Mouse (Mus musculus): ENCODE data around the gene Rpl31. TPM values are rescaled to one million over a fixed set of nuclear protein-coding genes. Genes with fewer than 3 reads are reported as not detected.

Gene Rpl31
- 511 and 538 TPM in 2 replicates for polyA plus RNA-seq (2016; fragmentation: Nextera tagmentation; extraction: Ambion mirVana)

GRCm38 (mm10) chr1:39367601-39368266 lies at the start of gene Rpl31:
Gene Rpl31, plus strand, starts transcription at chr1:39367842.
- Histone ChIP-seq H3K4me1 (peaks cover 40% of the 10 kb centered on the region), H3K27me3 (replicated peaks) (peaks cover 2% of the 10 kb centered on the region; the same call in 1 of the 2 replicates), H3K27ac (peak within 1 kb of the TSS; percentile 90), H3K4me3 (peak within 1 kb of the TSS; percentile 96), H3K9me3 (replicated peaks) (no peaks in the 10 kb centered on the region), H3K36me3 (peaks cover 43% of the 10 kb centered on the region), H3K9ac (peak within 1 kb of the TSS; percentile 98), H3K4me2 (peak within 1 kb of the TSS; percentile 80)
- peak; percentile 98 for ATAC-seq
- under 1% methylated on average over 62 of the region's 62 CpGs for WGBS (ENCODE audit: insufficient replicate concordance)

DNA sequence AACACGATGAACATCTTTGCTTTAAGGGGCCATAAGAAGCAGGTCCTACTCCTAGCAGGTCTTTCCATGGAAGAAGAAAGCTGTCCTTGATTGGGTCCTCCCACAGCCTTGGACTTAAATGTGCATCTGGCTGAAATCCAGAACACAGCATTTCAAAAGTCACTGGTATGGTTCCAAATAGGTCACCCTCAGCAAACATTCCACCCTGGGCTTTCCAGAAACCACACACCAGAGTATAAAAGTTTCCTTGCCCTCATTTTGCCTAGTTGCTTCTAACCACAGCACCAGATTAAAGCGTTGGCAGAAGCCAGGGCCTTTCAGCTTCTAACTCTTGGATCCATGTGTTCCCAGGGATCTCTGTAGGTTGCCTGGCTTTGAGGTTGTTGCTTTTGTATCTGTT lies 49.7 kb upstream of the Rpl31 start:
- no peak for ATAC-seq
- no peaks in the 10 kb centered on the region for H3K27me3 ChIP-seq (replicated peaks)
- no peaks in the 10 kb centered on the region for H3K9me3 ChIP-seq (replicated peaks)
- no peak overlapping the region for H3K4me2 ChIP-seq
- no peak overlapping the region for H3K27ac ChIP-seq
- 50% methylated on average over 2 of the region's 2 CpGs for WGBS (ENCODE audit: insufficient replicate concordance)
- no peaks in the 10 kb centered on the region for H3K4me1 ChIP-seq
- H3K9ac ChIP-seq = no peak overlapping the region
- H3K36me3 ChIP-seq = no peaks in the 10 kb centered on the region
- H3K4me3 ChIP-seq = no peak overlapping the region

- Histone ChIP-seq H3K36me3 (no peaks in the 10 kb centered on the region), H3K9ac (no peak overlapping the region), H3K27me3 (replicated peaks) (no peaks in the 10 kb centered on the region), H3K4me1 (no peaks in the 10 kb centered on the region), H3K4me2 (no peak overlapping the region), H3K4me3 (no peak overlapping the region), H3K9me3 (replicated peaks) (no peaks in the 10 kb centered on the region), H3K27ac (no peak overlapping the region)
- no peak for ATAC-seq
- 71% methylated on average over 7 of the region's 7 CpGs for WGBS (ENCODE audit: insufficient replicate concordance)
Observed at GRCm38 (mm10) chr1:39318870-39319269, 48.8 kb upstream of the Rpl31 start.

GRCm38 (mm10) chr1:39321954-39322353 lies 45.7 kb upstream of the Rpl31 start:
- Histone ChIP-seq H3K27me3 (replicated peaks) (no peaks in the 10 kb centered on the region), H3K36me3 (no peaks in the 10 kb centered on the region), H3K4me1 (no peaks in the 10 kb centered on the region), H3K27ac (no peak overlapping the region), H3K4me2 (no peak overlapping the region), H3K9me3 (replicated peaks) (no peaks in the 10 kb centered on the region), H3K9ac (no peak overlapping the region), H3K4me3 (no peak overlapping the region)
- no peak for ATAC-seq
- 62% methylated on average over 6 of the region's 6 CpGs for WGBS (ENCODE audit: insufficient replicate concordance)

DNA sequence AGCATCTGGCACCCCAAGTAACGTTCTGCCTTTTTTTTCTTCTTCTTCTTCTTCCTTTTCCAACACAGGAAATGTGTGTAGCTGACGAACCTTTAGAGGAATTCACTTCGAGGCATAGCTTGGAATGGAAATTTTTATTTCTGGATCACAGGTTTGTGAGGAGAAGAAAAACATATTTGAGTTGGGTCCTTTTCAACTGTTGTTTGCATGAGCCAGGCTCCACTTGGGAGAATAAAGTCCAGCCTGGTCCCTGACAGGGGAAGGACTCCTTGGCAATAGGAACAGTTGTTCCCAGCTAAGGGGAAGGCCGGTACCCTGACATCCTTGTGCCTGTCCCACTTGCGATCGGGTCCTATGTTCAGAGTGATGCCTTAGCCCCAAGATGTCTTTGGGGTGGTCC lies 42.4 kb upstream of the Rpl31 start:
- no peaks in the 10 kb centered on the region for H3K36me3 ChIP-seq
- WGBS (ENCODE audit: insufficient replicate concordance) = 69% methylated on average over 6 of the region's 6 CpGs
- H3K4me2 ChIP-seq = no peak overlapping the region
- H3K9me3 ChIP-seq (replicated peaks) = no peaks in the 10 kb centered on the region
- no peak overlapping the region for H3K4me3 ChIP-seq
- no peaks in the 10 kb centered on the region for H3K4me1 ChIP-seq
- H3K27me3 ChIP-seq (replicated peaks) = no peaks in the 10 kb centered on the region
- no peak overlapping the region for H3K9ac ChIP-seq
- H3K27ac ChIP-seq = no peak overlapping the region
- no peak for ATAC-seq

DNA sequence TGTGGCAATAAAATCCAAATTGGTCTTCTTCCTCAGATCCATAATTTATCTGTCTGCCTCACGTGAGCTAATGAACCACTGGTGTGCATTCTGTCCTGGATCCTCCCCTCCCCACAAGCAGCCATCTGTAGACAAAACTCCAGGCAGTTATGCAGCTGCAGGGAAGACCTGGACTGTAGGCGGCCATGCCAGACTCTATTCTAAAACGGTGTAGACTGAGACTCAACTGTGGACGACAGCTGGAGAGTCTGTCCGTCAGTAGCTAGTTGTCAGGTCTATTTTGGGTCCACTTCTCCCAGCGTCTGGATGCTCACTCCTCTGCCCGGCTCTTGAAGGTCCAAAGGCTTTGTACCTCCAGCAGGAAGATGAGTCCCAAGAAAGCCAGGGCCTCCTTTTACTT lies 40.1 kb upstream of the Rpl31 start:
- Histone ChIP-seq H3K9me3 (replicated peaks) (no peaks in the 10 kb centered on the region), H3K4me3 (no peak overlapping the region), H3K4me1 (no peaks in the 10 kb centered on the region), H3K27ac (no peak overlapping the region), H3K36me3 (no peaks in the 10 kb centered on the region), H3K27me3 (replicated peaks) (no peaks in the 10 kb centered on the region), H3K9ac (no peak overlapping the region), H3K4me2 (no peak overlapping the region)
- 66% methylated on average over 7 of the region's 7 CpGs for WGBS (ENCODE audit: insufficient replicate concordance)
- no peak for ATAC-seq

- ATAC-seq = no peak
- no peak overlapping the region for H3K4me2 ChIP-seq
- no peak overlapping the region for H3K9ac ChIP-seq
- no peak overlapping the region for H3K27ac ChIP-seq
- H3K9me3 ChIP-seq (replicated peaks) = no peaks in the 10 kb centered on the region
- WGBS (ENCODE audit: insufficient replicate concordance) = 73% methylated on average over 7 of the region's 7 CpGs
- H3K27me3 ChIP-seq (replicated peaks) = peaks cover 10% of the 10 kb centered on the region
- no peak overlapping the region for H3K4me3 ChIP-seq
- H3K36me3 ChIP-seq = no peaks in the 10 kb centered on the region
- no peaks in the 10 kb centered on the region for H3K4me1 ChIP-seq
Observed at GRCm38 (mm10) chr1:39330857-39331594, 36.6 kb upstream of the Rpl31 start.

GRCm38 (mm10) chr1:39332456-39332855 lies 35.2 kb upstream of the Rpl31 start:
- 63% methylated on average over 4 of the region's 4 CpGs for WGBS (ENCODE audit: insufficient replicate concordance)
- ATAC-seq = no peak
- Histone ChIP-seq H3K9me3 (replicated peaks) (no peaks in the 10 kb centered on the region), H3K4me2 (no peak overlapping the region), H3K4me1 (no peaks in the 10 kb centered on the region), H3K9ac (no peak overlapping the region), H3K4me3 (no peak overlapping the region), H3K36me3 (no peaks in the 10 kb centered on the region), H3K27ac (no peak overlapping the region), H3K27me3 (replicated peaks) (peaks cover 17% of the 10 kb centered on the region)

GRCm38 (mm10) chr1:39335561-39336196 lies 32.0 kb upstream of the Rpl31 start:
- no peak overlapping the region for H3K4me3 ChIP-seq
- H3K9ac ChIP-seq = no peak overlapping the region
- WGBS (ENCODE audit: insufficient replicate concordance) = 43% methylated on average over 15 of the region's 15 CpGs
- H3K36me3 ChIP-seq = no peaks in the 10 kb centered on the region
- H3K4me2 ChIP-seq = no peak overlapping the region
- no peaks in the 10 kb centered on the region for H3K4me1 ChIP-seq
- no peak overlapping the region for H3K27ac ChIP-seq
- H3K27me3 ChIP-seq (replicated peaks) = peaks cover 34% of the 10 kb centered on the region
- no peaks in the 10 kb centered on the region for H3K9me3 ChIP-seq (replicated peaks)
- no peak for ATAC-seq

DNA sequence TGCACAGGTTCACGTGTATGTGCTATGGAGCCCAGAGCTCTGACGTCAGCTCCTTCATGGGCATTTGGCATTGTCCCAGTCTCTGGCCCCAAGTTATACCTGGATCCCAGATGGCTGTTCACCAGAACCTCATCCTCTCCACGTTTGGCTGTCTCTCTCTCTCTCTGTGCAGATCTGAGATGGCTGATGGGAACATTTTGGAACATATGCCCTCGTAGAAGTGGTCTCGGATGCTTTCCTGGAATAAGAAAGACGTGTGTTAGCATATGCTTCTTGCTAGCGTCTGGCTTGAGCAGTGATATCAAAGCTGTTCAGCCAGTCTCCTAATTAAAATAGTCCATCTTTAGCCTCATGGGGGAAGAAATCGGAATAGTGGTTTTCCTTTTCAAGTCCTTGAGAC lies 30.9 kb upstream of the Rpl31 start:
- no peak overlapping the region for H3K4me3 ChIP-seq
- H3K9ac ChIP-seq = no peak overlapping the region
- ATAC-seq = no peak
- no peak overlapping the region for H3K4me2 ChIP-seq
- 70% methylated on average over 8 of the region's 8 CpGs for WGBS (ENCODE audit: insufficient replicate concordance)
- H3K36me3 ChIP-seq = no peaks in the 10 kb centered on the region
- no peaks in the 10 kb centered on the region for H3K9me3 ChIP-seq (replicated peaks)
- no peak overlapping the region for H3K27ac ChIP-seq
- H3K27me3 ChIP-seq (replicated peaks) = peaks cover 40% of the 10 kb centered on the region
- H3K4me1 ChIP-seq = no peaks in the 10 kb centered on the region

DNA sequence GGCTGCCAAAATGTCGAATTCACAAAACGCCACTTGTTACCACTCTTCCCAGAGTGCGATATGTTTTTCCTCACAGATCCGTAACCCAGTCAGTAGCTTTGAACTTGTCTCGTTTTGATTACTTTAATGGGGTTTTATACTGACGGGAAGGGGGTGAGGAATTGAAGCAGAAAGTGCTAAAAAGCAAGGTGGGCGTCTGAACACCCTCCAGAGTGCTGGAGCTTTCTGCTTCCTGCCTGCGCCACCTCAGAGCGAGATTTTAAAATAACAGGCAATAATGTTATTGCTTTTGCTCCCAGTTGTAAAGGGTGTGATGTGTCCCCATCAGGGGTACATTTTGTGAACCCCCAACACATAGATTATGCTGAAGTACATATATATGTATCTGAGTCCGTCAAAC lies 28.8 kb upstream of the Rpl31 start:
- no peaks in the 10 kb centered on the region for H3K36me3 ChIP-seq
- ATAC-seq = no peak
- 56% methylated on average over 10 of the region's 10 CpGs for WGBS (ENCODE audit: insufficient replicate concordance)

DNA sequence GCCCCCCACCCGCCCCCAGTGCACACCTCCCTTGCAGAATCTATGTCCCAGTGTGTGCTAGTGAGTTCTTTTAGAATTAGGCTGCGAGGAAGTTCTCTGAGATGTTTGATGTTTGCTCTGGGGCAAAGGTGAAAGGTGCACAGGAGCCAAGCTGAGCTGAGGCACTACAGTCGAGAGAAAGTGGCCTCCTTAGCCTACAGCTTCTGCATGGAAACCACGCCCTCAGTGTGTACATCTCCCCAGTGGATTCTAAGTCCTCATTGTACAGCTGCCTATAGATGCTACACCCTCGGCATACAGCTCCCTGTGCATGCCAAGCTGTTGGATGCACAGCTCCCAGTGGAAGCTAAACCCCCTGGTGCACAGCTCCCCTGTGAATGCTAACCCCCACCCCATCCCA lies 28.2 kb upstream of the Rpl31 start:
- H3K4me1 ChIP-seq = no peaks in the 10 kb centered on the region
- H3K27me3 ChIP-seq (replicated peaks) = peaks cover 41% of the 10 kb centered on the region
- no peaks in the 10 kb centered on the region for H3K36me3 ChIP-seq
- H3K9ac ChIP-seq = no peak overlapping the region
- H3K4me2 ChIP-seq = no peak overlapping the region
- no peak for ATAC-seq
- H3K27ac ChIP-seq = no peak overlapping the region
- no peak overlapping the region for H3K4me3 ChIP-seq
- WGBS (ENCODE audit: insufficient replicate concordance) = 42% methylated on average over 5 of the region's 5 CpGs
- H3K9me3 ChIP-seq (replicated peaks) = no peaks in the 10 kb centered on the region

More for the DNA sequence above, 28.8 kb upstream of the Rpl31 start:
- no peaks in the 10 kb centered on the region for H3K4me1 ChIP-seq
- H3K27me3 ChIP-seq (replicated peaks) = peaks cover 41% of the 10 kb centered on the region
- H3K27ac ChIP-seq = no peak overlapping the region
- H3K9me3 ChIP-seq (replicated peaks) = no peaks in the 10 kb centered on the region
- H3K4me2 ChIP-seq = no peak overlapping the region
- H3K4me3 ChIP-seq = no peak overlapping the region
- no peak overlapping the region for H3K9ac ChIP-seq
